Mouse (Mus musculus) G1E (cell line): ENCODE measurements around the gene Slc24a5.

Source experiments
- CTCF ChIP-seq: IDR thresholded peaks from 2 replicates; pipeline ENCODE4 v1.5.1; 2012; ENCODE audit warnings: low read depth, low read length, inconsistent platforms, mixed read lengths
- GATA1 ChIP-seq: IDR thresholded peaks from 2 replicates; pipeline ENCODE4 v1.6.1; 2012; ENCODE audit warnings: borderline replicate concordance, low read length, inconsistent platforms, mixed read lengths
- TAL1 ChIP-seq: conservative IDR thresholded peaks from 2 replicates; pipeline ENCODE4 v1.6.1; 2012; ENCODE audit warnings: low read depth, low read length, inconsistent platforms, mixed read lengths

DNA sequence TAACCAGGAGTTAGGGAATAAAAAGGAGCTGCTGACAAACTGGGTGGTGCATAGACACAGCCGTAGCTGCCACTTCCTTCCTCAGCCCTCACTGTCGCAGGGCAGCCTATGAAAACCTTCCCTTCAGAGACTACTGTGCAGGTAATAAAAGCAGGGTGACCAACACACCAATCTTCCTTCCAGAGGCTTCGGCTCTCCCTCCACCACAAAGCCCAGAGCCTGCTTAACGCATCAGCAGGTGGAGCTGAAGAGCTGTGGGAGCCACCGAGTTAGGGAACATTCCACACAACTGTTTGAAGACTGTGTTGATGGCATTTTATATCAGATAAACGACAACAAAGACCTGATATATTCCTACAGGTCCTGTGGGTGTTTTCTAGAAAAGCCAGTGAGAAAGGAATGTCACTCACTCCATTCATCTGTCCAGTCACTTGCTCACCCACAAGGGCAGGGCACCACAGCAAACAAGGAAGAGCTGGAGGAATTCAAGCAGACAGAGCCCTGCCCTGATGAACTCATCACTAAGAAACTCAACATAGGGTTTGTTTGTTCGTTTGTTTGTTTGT lies 10.6 kb upstream of the Slc24a5 start:
- no peak for TF ChIP-seq CTCF
- no peak for TF ChIP-seq GATA1
- TF ChIP-seq TAL1 = no peak
